Mouse (Mus musculus): ENCODE data around the gene Psmd7.

Gene Psmd7

GRCm38 (mm10) chr8:107578132-107578531 lies 10.1 kb downstream of the Psmd7 start:
- no peak for DNase-seq (ENCODE audit: low read depth, low spot score)

GRCm38 (mm10) chr8:107577640-107578039 lies 10.6 kb downstream of the Psmd7 start:
- DNase-seq (ENCODE audit: low read depth, low spot score), result no peak

- peak; percentile 61 for DNase-seq (ENCODE audit: low read depth, low spot score)
Observed at GRCm38 (mm10) chr8:107576702-107577101, 11.6 kb downstream of the Psmd7 start.

GRCm38 (mm10) chr8:107574771-107575170 lies 13.5 kb downstream of the Psmd7 start:
- no peak for DNase-seq (ENCODE audit: low read depth, low spot score)

- DNase-seq (ENCODE audit: low read depth, low spot score), result peak; percentile 64
Observed at GRCm38 (mm10) chr8:107572497-107572896, 15.8 kb downstream of the Psmd7 start.

- no peak for DNase-seq (ENCODE audit: low read depth, low spot score)
Observed at GRCm38 (mm10) chr8:107571486-107572135, 16.7 kb downstream of the Psmd7 start.

GRCm38 (mm10) chr8:107571046-107571445 lies 17.2 kb downstream of the Psmd7 start:
- DNase-seq (ENCODE audit: low read depth, low spot score), result no peak

- no peak for DNase-seq (ENCODE audit: low read depth, low spot score)
Observed at GRCm38 (mm10) chr8:107562164-107562563, 26.1 kb downstream of the Psmd7 start.

GRCm38 (mm10) chr8:107560820-107561536 lies 27.3 kb downstream of the Psmd7 start:
- DNase-seq (ENCODE audit: low read depth, low spot score), result peak; percentile 35

- DNase-seq (ENCODE audit: low read depth, low spot score), result no peak
Observed at GRCm38 (mm10) chr8:107556511-107556936, 31.7 kb downstream of the Psmd7 start.

- DNase-seq (ENCODE audit: low read depth, low spot score), result no peak
Observed at GRCm38 (mm10) chr8:107555231-107555630, 33.0 kb downstream of the Psmd7 start.

- DNase-seq (ENCODE audit: low read depth, low spot score), result no peak
Observed at GRCm38 (mm10) chr8:107552234-107552633, 36.0 kb downstream of the Psmd7 start.

- no peak for DNase-seq (ENCODE audit: low read depth, low spot score)
Observed at GRCm38 (mm10) chr8:107546817-107547216, 41.4 kb downstream of the Psmd7 start.

- no peak for DNase-seq (ENCODE audit: low read depth, low spot score)
Observed at GRCm38 (mm10) chr8:107546154-107546553, 42.1 kb downstream of the Psmd7 start.

GRCm38 (mm10) chr8:107545621-107546152 lies 42.6 kb downstream of the Psmd7 start:
- no peak for DNase-seq (ENCODE audit: low read depth, low spot score)

- no peak for DNase-seq (ENCODE audit: low read depth, low spot score)
Observed at GRCm38 (mm10) chr8:107544651-107545174, 43.6 kb downstream of the Psmd7 start.

- DNase-seq (ENCODE audit: low read depth, low spot score), result no peak
Observed at GRCm38 (mm10) chr8:107544211-107544610, 44.1 kb downstream of the Psmd7 start.

GRCm38 (mm10) chr8:107543714-107544113 lies 44.5 kb downstream of the Psmd7 start:
- DNase-seq (ENCODE audit: low read depth, low spot score), result no peak

GRCm38 (mm10) chr8:107542151-107542550 lies 46.1 kb downstream of the Psmd7 start:
- DNase-seq (ENCODE audit: low read depth, low spot score), result no peak

- DNase-seq (ENCODE audit: low read depth, low spot score), result no peak
Observed at GRCm38 (mm10) chr8:107541369-107541768, 46.9 kb downstream of the Psmd7 start.

- DNase-seq (ENCODE audit: low read depth, low spot score), result no peak
Observed at GRCm38 (mm10) chr8:107540623-107541022, 47.6 kb downstream of the Psmd7 start.

- DNase-seq (ENCODE audit: low read depth, low spot score), result no peak
Observed at GRCm38 (mm10) chr8:107537472-107537871, 50.8 kb downstream of the Psmd7 start.
